Mouse (Mus musculus): ENCODE measurements around the gene Snap29. TPM values are rescaled to one million over a fixed set of nuclear protein-coding genes. Genes with fewer than 3 reads are reported as not detected.

The Snap29 gene
- polyA plus RNA-seq, 1 experiment from 2014 or later = 16.1 TPM

DNA sequence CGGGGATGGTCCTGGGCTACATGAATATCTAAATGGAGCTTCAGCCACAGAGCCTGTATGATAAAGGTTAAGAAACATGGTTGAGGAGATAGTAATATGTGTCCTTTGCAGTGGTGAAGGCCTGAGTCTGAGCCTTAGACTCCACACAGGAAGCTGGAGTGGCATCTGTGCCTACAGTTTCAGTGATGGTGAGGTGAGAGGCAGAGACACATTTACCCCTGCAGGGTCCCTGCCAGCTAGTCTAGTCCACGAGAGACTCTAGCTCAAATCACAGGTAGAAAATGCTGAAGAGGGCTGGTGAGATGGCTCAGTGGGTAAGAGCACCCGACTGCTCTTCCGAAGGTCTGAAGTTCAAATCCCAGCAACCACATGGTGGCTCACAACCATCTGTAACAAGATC, 69.5 kb downstream of the Snap29 start:
- Histone ChIP-seq H3K36me3 (peaks cover 8% of the 10 kb centered on the region; the same call in 1 of the 2 replicates), H3K27me3 (replicated peaks) (no peaks in the 10 kb centered on the region), H3K9me3 (no peaks in the 10 kb centered on the region), H3K4me3 (replicated peaks) (no peak overlapping the region), H3K27ac (no peak overlapping the region), H3K9ac (no peak overlapping the region), H3K4me2 (no peak overlapping the region), H3K4me1 (no peaks in the 10 kb centered on the region)
- ATAC-seq (ENCODE audit: insufficient read depth, low FRiP score, low read depth) = no peak
- WGBS = 93% methylated on average over 4 of the region's 4 CpGs

DNA sequence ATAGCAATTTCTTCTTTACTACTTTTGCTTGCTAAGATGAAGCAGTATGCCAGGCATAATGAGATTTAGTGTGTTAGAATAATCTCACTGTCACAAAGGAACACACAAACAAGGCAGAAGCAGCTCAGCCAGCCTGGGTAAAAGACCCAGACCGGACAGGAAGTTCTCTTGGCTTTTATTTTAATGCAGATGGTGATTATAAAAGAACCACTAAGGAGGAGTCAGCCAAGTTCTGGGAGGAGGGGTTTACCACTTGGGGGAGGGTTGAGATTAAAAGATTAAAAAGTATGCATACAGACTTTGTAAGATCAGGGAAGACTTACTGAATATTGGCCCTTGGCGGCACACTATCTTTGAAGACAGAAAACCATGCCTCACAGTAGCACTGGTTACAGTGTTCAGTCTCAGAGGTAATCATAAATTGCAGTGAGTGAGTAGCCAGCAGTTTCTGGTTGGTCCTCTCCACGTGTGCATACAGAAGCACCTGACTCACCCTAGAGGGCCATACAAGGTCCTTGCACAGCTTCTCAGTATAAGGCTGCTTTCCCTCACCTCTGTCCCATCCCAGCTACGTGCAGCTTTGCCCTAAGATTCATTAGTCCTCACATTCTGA, 72.7 kb downstream of the Snap29 start:
- H3K36me3 ChIP-seq = peaks cover 9% of the 10 kb centered on the region; the same call in 1 of the 2 replicates
- WGBS = 80% methylated on average over 4 of the region's 4 CpGs
- H3K9me3 ChIP-seq = no peaks in the 10 kb centered on the region
- no peaks in the 10 kb centered on the region for H3K27me3 ChIP-seq (replicated peaks)
- no peak overlapping the region for H3K4me3 ChIP-seq (replicated peaks)
- H3K27ac ChIP-seq = no peak overlapping the region
- no peak overlapping the region for H3K9ac ChIP-seq
- no peak for ATAC-seq (ENCODE audit: insufficient read depth, low FRiP score, low read depth)
- H3K4me1 ChIP-seq = no peaks in the 10 kb centered on the region
- H3K4me2 ChIP-seq = no peak overlapping the region

Other genes starting within 250 kb of the Snap29 start
- 314 and 339 TPM in 2 replicates for gene Ube2l3, start 203.3 kb upstream of the Snap29 start, polyA plus RNA-seq (2015; fragmentation: Nextera tagmentation; extraction: Ambion mirVana)
- gene Rimbp3, start 197.4 kb upstream of the Snap29 start, polyA plus RNA-seq (2015; fragmentation: Nextera tagmentation; extraction: Ambion mirVana) = 0.39 and 0.57 TPM in 2 replicates
- 4.5 and 6.1 TPM in 2 replicates for gene Hic2, start 172.4 kb upstream of the Snap29 start, polyA plus RNA-seq (2015; fragmentation: Nextera tagmentation; extraction: Ambion mirVana)
- 18.2 and 19.2 TPM in 2 replicates for gene Tmem191c, start 129.9 kb upstream of the Snap29 start, polyA plus RNA-seq (2015; fragmentation: Nextera tagmentation; extraction: Ambion mirVana)
- 5.8 and 12.9 TPM in 2 replicates for gene Serpind1, start 74.6 kb upstream of the Snap29 start, polyA plus RNA-seq (2015; fragmentation: Nextera tagmentation; extraction: Ambion mirVana)
- gene Pi4ka, start 328 bp downstream of the Snap29 start, polyA plus RNA-seq (2015; fragmentation: Nextera tagmentation; extraction: Ambion mirVana) = 28.1 and 28.4 TPM in 2 replicates
- gene Crkl, start 46.0 kb downstream of the Snap29 start, polyA plus RNA-seq (2015; fragmentation: Nextera tagmentation; extraction: Ambion mirVana) = 55.1 and 56.0 TPM in 2 replicates
- 3.1 and 3.2 TPM in 2 replicates for gene Aifm3, start 83.6 kb downstream of the Snap29 start, polyA plus RNA-seq (2015; fragmentation: Nextera tagmentation; extraction: Ambion mirVana)
- 70.2 and 76.1 TPM in 2 replicates for gene Lztr1, start 102.7 kb downstream of the Snap29 start, polyA plus RNA-seq (2015; fragmentation: Nextera tagmentation; extraction: Ambion mirVana)
- 57.3 and 60.8 TPM in 2 replicates for gene Thap7, start 125.2 kb downstream of the Snap29 start, polyA plus RNA-seq (2015; fragmentation: Nextera tagmentation; extraction: Ambion mirVana)
- 0.26 and 0.61 TPM in 2 replicates for gene Lrrc74b, start 155.3 kb downstream of the Snap29 start, polyA plus RNA-seq (2015; fragmentation: Nextera tagmentation; extraction: Ambion mirVana)
- 1.2 TPM in 2 replicates for gene P2rx6, start 155.9 kb downstream of the Snap29 start, polyA plus RNA-seq (2015; fragmentation: Nextera tagmentation; extraction: Ambion mirVana)
- gene Slc7a4, start 177.2 kb downstream of the Snap29 start, polyA plus RNA-seq (2015; fragmentation: Nextera tagmentation; extraction: Ambion mirVana) = 21.8 and 25.4 TPM in 2 replicates
- 24.8 and 27.0 TPM in 2 replicates for gene Smpd4, start 213.4 kb downstream of the Snap29 start, polyA plus RNA-seq (2015; fragmentation: Nextera tagmentation; extraction: Ambion mirVana)
- 4.4 and 5.2 TPM in 2 replicates for gene Ccdc74a, start 240.5 kb downstream of the Snap29 start, polyA plus RNA-seq (2015; fragmentation: Nextera tagmentation; extraction: Ambion mirVana)

Measured in stomach, embryonic 15.5 days (tissue).